Mouse (Mus musculus) limb, embryonic 11.5 days (tissue): ENCODE data around the gene Dnah11. TPM values are rescaled to one million over a fixed set of nuclear protein-coding genes. Genes with fewer than 3 reads are reported as not detected.

Experiments
- ATAC-seq: fragments of 200-750 bp; cut with Nextera tagmentation; 2 replicates; pipeline ENCODE4 v1.8.0; 2017; ENCODE audit warnings: low read depth; ENCODE audit not compliant: insufficient number of reproducible peaks, low FRiP score, low TSS enrichment
- DNase-seq: peaks from one replicate; pipeline ENCODE4 v3.0.0-alpha.2; 2015; ENCODE audit warnings: low spot score
- H3K27ac ChIP-seq: fragments of 300-500 bp; sonication (generic); replicated peaks from 2 replicates; pipeline ENCODE4 v1.5.1; 2014; ENCODE audit warnings: low read depth, mild to moderate bottlenecking, low read length
- H3K27me3 ChIP-seq: fragments of 300-500 bp; sonication (generic); 2 replicates; pipeline ENCODE4 v1.6.1; 2014; ENCODE audit warnings: mild to moderate bottlenecking, low read length, mixed read lengths; ENCODE audit not compliant: control insufficient read depth, insufficient read depth
- H3K36me3 ChIP-seq: fragments of 300-500 bp; sonication (generic); 2 replicates; pipeline ENCODE4 v1.6.1; 2014; ENCODE audit warnings: mild to moderate bottlenecking, low read length, moderate library complexity, mixed read lengths; ENCODE audit not compliant: control insufficient read depth, insufficient read depth
- H3K4me1 ChIP-seq: fragments of 300-500 bp; sonication (generic); 2 replicates; pipeline ENCODE4 v1.6.1; 2014; ENCODE audit warnings: low read length, mixed read lengths; ENCODE audit not compliant: control insufficient read depth, insufficient read depth
- H3K4me2 ChIP-seq: fragments of 300-500 bp; sonication (generic); 2 replicates; pipeline ENCODE4 v1.6.1; 2014; ENCODE audit warnings: low read depth, mild to moderate bottlenecking, moderate library complexity; ENCODE audit not compliant: severe bottlenecking
- H3K4me3 ChIP-seq: fragments of 300-500 bp; sonication (generic); 2 replicates; pipeline ENCODE4 v1.5.1; 2014; ENCODE audit warnings: low read depth, low read length
- H3K9ac ChIP-seq: fragments of 300-500 bp; sonication (generic); 2 replicates; pipeline ENCODE4 v1.6.1; 2014; ENCODE audit warnings: mild to moderate bottlenecking, low read length
- H3K9me3 ChIP-seq: fragments of 300-500 bp; sonication (generic); 2 replicates; pipeline ENCODE4 v1.6.1; 2016; ENCODE audit warnings: low read length; ENCODE audit not compliant: control insufficient read depth
- WGBS: fragments of 180-500 bp; shearing (Covaris S2); extraction: QIAGEN DNeasy Blood & Tissue Kit; methylation state at CpG from one replicate; pipeline ENCODE4 v1.1.7; 2014; 5-methylcytosine and 5-hydroxymethylcytosine counted together
- polyA plus RNA-seq: library from polyadenylated mRNA; unstranded; fragments of >200 nt; fragmentation: Nextera tagmentation; extraction: Ambion mirVana; gene quantifications from 2 replicates; pipeline ENCODE4 v1.2.1, GENCODE M21; 2014

Dnah11 gene
- polyA plus RNA-seq, 1 experiment from 2014 or later = 0.19 TPM

DNA sequence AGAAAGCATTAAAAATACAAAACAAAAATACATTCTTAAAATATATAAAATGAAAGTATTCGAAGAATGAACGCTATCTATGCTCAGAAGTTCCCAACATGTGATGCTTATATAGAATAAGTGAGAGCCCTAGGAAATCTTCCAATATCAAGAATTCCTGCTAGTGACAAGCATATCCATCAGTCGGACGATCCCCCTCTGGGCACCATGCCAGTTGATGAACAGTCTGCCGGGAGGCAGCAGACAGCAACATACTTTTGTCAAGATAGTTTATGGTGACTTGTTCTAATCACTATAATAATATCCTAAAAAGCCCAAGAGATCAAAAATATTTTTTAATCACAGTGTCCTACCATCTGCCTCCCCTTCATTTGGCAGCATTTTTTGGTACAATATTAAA lies 114.7 kb downstream of the Dnah11 start:
- Histone ChIP-seq H3K27me3 (no peaks in the 10 kb centered on the region), H3K36me3 (no peaks in the 10 kb centered on the region), H3K27ac (no peak overlapping the region), H3K9me3 (no peaks in the 10 kb centered on the region), H3K9ac (no peak overlapping the region), H3K4me2 (no peak overlapping the region), H3K4me1 (no peaks in the 10 kb centered on the region), H3K4me3 (no peak overlapping the region)
- 90% methylated on average over 5 of the region's 5 CpGs for WGBS
- ATAC-seq = no peak
- DNase-seq = no peak

GRCm38 (mm10) chr12:118080441-118080840 lies 118.4 kb downstream of the Dnah11 start:
- 92% methylated on average over 6 of the region's 6 CpGs for WGBS

GRCm38 (mm10) chr12:118078434-118078989 lies 120.3 kb downstream of the Dnah11 start:
- Histone ChIP-seq H3K4me2 (no peak overlapping the region), H3K27ac (no peak overlapping the region), H3K9me3 (no peaks in the 10 kb centered on the region), H3K36me3 (no peaks in the 10 kb centered on the region), H3K4me3 (no peak overlapping the region), H3K27me3 (no peaks in the 10 kb centered on the region), H3K4me1 (no peaks in the 10 kb centered on the region), H3K9ac (no peak overlapping the region)
- ATAC-seq (no peak), DNase-seq (no peak)
- 83% methylated on average over 9 of the region's 9 CpGs for WGBS

More at GRCm38 (mm10) chr12:118080441-118080840, 118.4 kb downstream of the Dnah11 start:
- no peaks in the 10 kb centered on the region for H3K4me1 ChIP-seq
- ATAC-seq (no peak), DNase-seq (no peak)
- no peaks in the 10 kb centered on the region for H3K36me3 ChIP-seq
- no peaks in the 10 kb centered on the region for H3K27me3 ChIP-seq
- no peak overlapping the region for H3K4me3 ChIP-seq
- H3K9ac ChIP-seq = no peak overlapping the region
- H3K4me2 ChIP-seq = no peak overlapping the region
- H3K9me3 ChIP-seq = no peaks in the 10 kb centered on the region
- no peak overlapping the region for H3K27ac ChIP-seq

DNA sequence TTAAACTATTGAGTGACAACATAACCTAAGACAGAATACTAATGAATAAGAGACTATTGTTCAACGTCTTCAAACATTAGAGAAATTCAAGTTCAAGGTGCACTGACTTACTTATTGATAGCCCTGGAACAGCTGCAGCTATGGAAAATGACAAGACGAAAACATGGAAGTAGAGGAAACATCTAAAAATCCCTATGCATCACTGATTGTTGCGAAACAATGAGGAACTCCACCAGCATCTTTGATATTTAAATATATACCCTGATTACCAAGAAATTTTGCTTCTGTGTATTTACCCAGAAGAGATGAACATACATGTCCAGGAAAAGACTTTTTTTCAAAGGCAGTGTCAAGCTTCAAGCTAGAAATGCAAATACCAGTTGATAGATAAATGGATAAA lies 122.0 kb downstream of the Dnah11 start:
- no peak overlapping the region for H3K4me2 ChIP-seq
- no peaks in the 10 kb centered on the region for H3K9me3 ChIP-seq
- no peaks in the 10 kb centered on the region for H3K27me3 ChIP-seq
- H3K4me3 ChIP-seq = no peak overlapping the region
- H3K36me3 ChIP-seq = no peaks in the 10 kb centered on the region
- no peak overlapping the region for H3K27ac ChIP-seq
- 73% methylated on average over 3 of the region's 3 CpGs for WGBS
- no peaks in the 10 kb centered on the region for H3K4me1 ChIP-seq
- no peak for ATAC-seq
- no peak overlapping the region for H3K9ac ChIP-seq
- DNase-seq = no peak

DNA sequence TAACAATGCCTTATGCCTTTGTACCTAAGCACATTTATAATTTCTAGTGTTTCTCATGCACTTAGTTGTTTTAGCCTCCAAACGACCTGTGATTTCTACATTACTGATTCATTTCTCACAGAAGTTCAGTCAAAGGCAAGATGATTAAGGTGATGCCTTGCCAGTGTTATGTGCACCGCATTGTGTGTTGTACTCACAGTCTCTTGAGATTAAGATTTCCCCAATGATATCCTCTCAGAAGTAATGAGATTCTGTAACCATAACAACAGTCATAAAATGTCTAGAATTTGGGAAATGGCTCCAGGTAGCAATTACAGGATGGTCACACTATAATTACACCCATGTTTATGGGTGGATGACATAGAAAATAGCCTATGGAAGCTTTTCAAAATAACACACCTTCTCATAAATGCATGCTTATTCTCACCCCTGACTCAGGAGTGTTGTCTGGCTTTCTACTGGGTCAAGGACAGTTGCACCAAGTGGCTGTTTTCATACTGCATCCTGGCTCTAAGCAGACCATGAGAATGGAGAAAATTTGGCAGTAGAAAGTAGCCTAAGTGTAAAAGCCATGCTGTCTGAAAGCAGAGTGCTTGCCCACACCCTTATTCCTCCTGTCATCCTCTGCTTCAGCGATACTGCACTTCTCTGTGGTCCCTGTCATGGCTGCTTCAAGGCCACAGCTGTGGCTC lies 126.5 kb downstream of the Dnah11 start:
- DNase-seq = no peak
- H3K4me1 ChIP-seq = no peaks in the 10 kb centered on the region
- H3K36me3 ChIP-seq = no peaks in the 10 kb centered on the region
- H3K4me3 ChIP-seq = no peak overlapping the region
- H3K4me2 ChIP-seq = no peak overlapping the region
- 79% methylated on average over 3 of the region's 3 CpGs for WGBS
- H3K9ac ChIP-seq = no peak overlapping the region
- no peak for ATAC-seq
- no peak overlapping the region for H3K27ac ChIP-seq
- no peaks in the 10 kb centered on the region for H3K27me3 ChIP-seq
- no peaks in the 10 kb centered on the region for H3K9me3 ChIP-seq

DNA sequence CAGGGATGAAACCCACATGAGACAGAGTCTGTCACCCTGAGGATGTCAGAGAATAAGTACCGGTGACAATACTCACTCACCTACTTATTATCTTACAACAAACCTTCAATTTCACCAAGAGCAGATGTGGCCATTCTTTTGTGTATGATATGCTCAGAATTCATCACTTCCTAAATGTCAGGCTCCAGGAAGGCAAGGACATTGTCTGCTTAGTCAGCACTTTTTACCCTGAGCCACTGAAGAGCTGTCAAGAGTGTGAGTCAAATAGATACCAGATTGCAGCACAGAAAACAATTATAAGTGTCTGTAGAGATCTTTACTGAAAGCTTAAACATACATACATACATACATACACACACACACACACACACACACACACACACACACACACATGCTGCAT lies 127.2 kb downstream of the Dnah11 start:
- WGBS = 95% methylated on average over 1 of the region's 1 CpGs
- no peak for DNase-seq
- Histone ChIP-seq H3K9ac (no peak overlapping the region), H3K4me1 (no peaks in the 10 kb centered on the region), H3K27ac (no peak overlapping the region), H3K36me3 (no peaks in the 10 kb centered on the region), H3K27me3 (no peaks in the 10 kb centered on the region), H3K9me3 (no peaks in the 10 kb centered on the region), H3K4me2 (no peak overlapping the region), H3K4me3 (no peak overlapping the region)
- no peak for ATAC-seq

DNA sequence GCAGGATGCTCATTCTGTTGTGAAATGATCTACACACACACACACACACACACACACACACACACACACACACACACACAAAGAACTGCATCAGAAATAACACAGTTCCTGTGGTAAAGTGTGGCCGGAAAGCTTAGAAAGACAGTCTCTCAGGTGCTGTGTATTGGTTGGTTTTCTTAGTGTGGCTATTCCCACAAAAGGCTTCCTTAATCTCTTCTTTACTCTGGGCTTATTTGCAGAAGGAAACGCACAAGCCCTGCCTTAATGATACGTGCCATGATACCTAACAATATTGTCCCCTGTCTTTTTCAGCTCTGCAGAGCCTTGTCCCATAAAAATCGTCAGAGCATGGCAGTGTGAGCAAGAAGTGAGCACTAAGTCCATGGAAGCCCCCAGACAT lies 130.1 kb downstream of the Dnah11 start:
- DNase-seq (no peak), ATAC-seq (no peak)
- no peaks in the 10 kb centered on the region for H3K36me3 ChIP-seq
- no peak overlapping the region for H3K27ac ChIP-seq
- H3K4me2 ChIP-seq = no peak overlapping the region
- no peak overlapping the region for H3K4me3 ChIP-seq
- WGBS = 84% methylated on average over 4 of the region's 4 CpGs
- H3K9ac ChIP-seq = no peak overlapping the region
- H3K4me1 ChIP-seq = no peaks in the 10 kb centered on the region
- H3K9me3 ChIP-seq = no peaks in the 10 kb centered on the region
- H3K27me3 ChIP-seq = no peaks in the 10 kb centered on the region

- Histone ChIP-seq H3K9me3 (no peaks in the 10 kb centered on the region), H3K27me3 (no peaks in the 10 kb centered on the region), H3K27ac (no peak overlapping the region), H3K4me3 (no peak overlapping the region), H3K4me2 (no peak overlapping the region), H3K9ac (no peak overlapping the region), H3K4me1 (no peaks in the 10 kb centered on the region), H3K36me3 (no peaks in the 10 kb centered on the region)
- WGBS = 94% methylated on average over 6 of the region's 6 CpGs
- DNase-seq (no peak), ATAC-seq (no peak)
Measured at GRCm38 (mm10) chr12:118062343-118062742, 136.5 kb downstream of the Dnah11 start.

DNA sequence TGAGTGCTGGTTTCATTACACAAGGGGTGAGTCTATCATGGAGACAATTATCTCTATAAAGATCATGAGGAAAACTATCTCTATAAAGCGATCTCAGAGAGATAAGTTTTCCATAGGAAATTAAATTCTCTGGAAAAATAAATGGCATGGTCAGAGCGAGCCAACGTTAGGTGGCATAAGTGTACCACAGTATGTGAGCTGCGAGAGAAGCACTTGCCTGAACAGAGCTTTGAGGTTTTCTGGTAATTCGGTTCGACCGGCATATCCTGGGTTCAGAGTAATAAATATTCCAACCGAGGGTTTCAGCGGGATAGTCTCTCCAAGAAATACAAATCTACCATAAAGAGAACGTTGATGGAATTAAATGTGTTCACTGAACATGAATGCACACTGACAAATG lies 142.0 kb downstream of the Dnah11 start:
- no peak overlapping the region for H3K4me3 ChIP-seq
- H3K27me3 ChIP-seq = no peaks in the 10 kb centered on the region
- H3K27ac ChIP-seq = no peak overlapping the region
- H3K9me3 ChIP-seq = no peaks in the 10 kb centered on the region
- no peak overlapping the region for H3K9ac ChIP-seq
- H3K36me3 ChIP-seq = no peaks in the 10 kb centered on the region
- ATAC-seq = no peak
- DNase-seq = no peak
- WGBS = 85% methylated on average over 10 of the region's 10 CpGs
- H3K4me2 ChIP-seq = no peak overlapping the region
- no peaks in the 10 kb centered on the region for H3K4me1 ChIP-seq
